Mouse (Mus musculus) stomach, embryonic 16.5 days (tissue): ENCODE data around the gene Grm6. TPM values are rescaled to one million over a fixed set of nuclear protein-coding genes. Genes with fewer than 3 reads are reported as not detected.

Source experiments
- ATAC-seq: fragments of 200-750 bp; cut with Nextera tagmentation; 2 replicates; pipeline ENCODE4 v1.8.0; 2017; ENCODE audit warnings: moderate number of reproducible peaks, moderate TSS enrichment; ENCODE audit not compliant: insufficient read depth, low FRiP score
- H3K27ac ChIP-seq: fragments of 300-500 bp; sonication (generic); 2 replicates; pipeline ENCODE4 v1.5.1; 2014; ENCODE audit warnings: low read length
- H3K27me3 ChIP-seq: fragments of 300-500 bp; sonication (generic); 2 replicates; pipeline ENCODE4 v1.6.1; 2014; ENCODE audit warnings: low read length, control low read depth, mixed read lengths; ENCODE audit not compliant: control insufficient read depth, insufficient read depth
- H3K36me3 ChIP-seq: fragments of 300-500 bp; sonication (generic); 2 replicates; pipeline ENCODE4 v1.6.1; 2014; ENCODE audit warnings: low read length; ENCODE audit not compliant: control insufficient read depth, insufficient read depth
- H3K4me1 ChIP-seq: fragments of 300-500 bp; sonication (generic); 2 replicates; pipeline ENCODE4 v1.6.1; 2014; ENCODE audit warnings: low read length, control low read depth, mixed read lengths; ENCODE audit not compliant: control insufficient read depth, insufficient read depth
- H3K4me2 ChIP-seq: fragments of 300-500 bp; sonication (generic); 2 replicates; pipeline ENCODE4 v1.6.1; 2014; ENCODE audit warnings: low read depth, low read length, mixed read lengths
- H3K4me3 ChIP-seq: fragments of 300-500 bp; sonication (generic); replicated peaks from 2 replicates; pipeline ENCODE4 v1.5.1; 2014; ENCODE audit warnings: mild to moderate bottlenecking, low read length
- H3K9ac ChIP-seq: fragments of 300-500 bp; sonication (generic); 2 replicates; pipeline ENCODE4 v1.6.1; 2014; ENCODE audit warnings: low read length
- H3K9me3 ChIP-seq: fragments of 300-500 bp; sonication (generic); replicated peaks from 2 replicates; pipeline ENCODE4 v1.6.1; 2016; ENCODE audit warnings: low read length, control low read depth; ENCODE audit not compliant: control insufficient read depth
- WGBS: fragments of 180-500 bp; shearing (Covaris S2); extraction: QIAGEN DNeasy Blood & Tissue Kit; methylation state at CpG from one replicate; pipeline ENCODE4 v1.1.7; 2014; 5-methylcytosine and 5-hydroxymethylcytosine counted together
- polyA plus RNA-seq: library from polyadenylated mRNA; unstranded; fragments of >200 nt; fragmentation: Nextera tagmentation; extraction: Ambion mirVana; gene quantifications from 2 replicates; pipeline ENCODE4 v1.2.1, GENCODE M21; 2015

Gene Grm6
- polyA plus RNA-seq, 1 experiment from 2014 or later = 0.14 TPM

DNA sequence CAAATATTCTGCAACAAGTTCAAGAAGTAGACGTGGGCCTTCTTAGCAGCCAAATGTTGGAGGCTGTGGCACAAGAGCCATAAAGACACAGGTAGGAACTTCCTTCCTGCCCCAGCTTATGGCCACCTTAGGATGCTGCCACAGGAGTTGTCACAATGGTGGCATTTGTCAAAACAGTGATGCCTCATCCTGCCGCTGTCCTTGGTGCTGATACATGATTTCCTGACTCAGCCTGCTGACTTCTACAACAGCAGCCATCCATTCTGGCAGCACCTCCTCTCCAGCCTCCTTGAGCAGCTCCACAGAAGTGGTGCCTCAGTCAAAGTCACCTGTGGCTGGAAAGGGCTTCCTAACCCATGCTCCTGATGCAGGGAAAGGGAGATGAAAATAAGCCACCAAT lies 42.0 kb downstream of the Grm6 start:
- Histone ChIP-seq H3K27ac (no peak overlapping the region), H3K4me2 (no peak overlapping the region), H3K36me3 (no peaks in the 10 kb centered on the region), H3K4me3 (no peak overlapping the region), H3K4me1 (no peaks in the 10 kb centered on the region), H3K27me3 (no peaks in the 10 kb centered on the region), H3K9ac (no peak overlapping the region), H3K9me3 (peaks cover 10% of the 10 kb centered on the region; the same call in 1 of the 2 replicates)
- ATAC-seq = no peak
- 66% methylated on average over 2 of the region's 2 CpGs for WGBS

DNA sequence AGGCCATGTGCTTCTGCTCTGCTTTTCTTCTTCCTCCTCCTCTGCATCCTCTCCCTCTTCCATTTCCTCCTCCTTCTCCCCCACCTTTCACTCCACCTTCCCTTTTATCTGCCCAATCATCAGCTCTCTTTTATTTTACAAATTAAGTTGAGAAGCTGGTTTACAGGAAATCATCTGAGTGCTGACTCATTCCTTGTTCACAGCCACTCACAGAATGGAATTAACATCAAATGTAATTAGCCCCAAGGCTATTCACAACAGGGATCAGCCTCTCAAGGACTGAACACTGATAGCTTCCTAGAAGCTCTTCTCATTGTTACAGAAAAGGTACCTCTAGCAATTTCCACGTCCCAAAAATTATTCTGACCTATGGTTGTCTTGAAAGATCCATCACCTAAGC lies 46.9 kb downstream of the Grm6 start:
- Histone ChIP-seq H3K36me3 (peaks cover 33% of the 10 kb centered on the region), H3K27ac (no peak overlapping the region), H3K9ac (no peak overlapping the region), H3K27me3 (no peaks in the 10 kb centered on the region), H3K4me3 (no peak overlapping the region), H3K4me1 (no peaks in the 10 kb centered on the region), H3K4me2 (no peak overlapping the region), H3K9me3 (peaks cover 46% of the 10 kb centered on the region)
- 74% methylated on average over 1 of the region's 1 CpGs for WGBS
- ATAC-seq = no peak

GRCm38 (mm10) chr11:50908136-50908535 lies 57.7 kb downstream of the Grm6 start:
- H3K9ac ChIP-seq = no peak overlapping the region
- H3K4me2 ChIP-seq = no peak overlapping the region
- no peak overlapping the region for H3K4me3 ChIP-seq
- H3K27ac ChIP-seq = no peak overlapping the region
- no peak for ATAC-seq
- WGBS = 88% methylated on average over 5 of the region's 5 CpGs
- H3K4me1 ChIP-seq = no peaks in the 10 kb centered on the region
- peaks cover 60% of the 10 kb centered on the region for H3K36me3 ChIP-seq
- H3K27me3 ChIP-seq = no peaks in the 10 kb centered on the region
- peaks cover 19% of the 10 kb centered on the region for H3K9me3 ChIP-seq

GRCm38 (mm10) chr11:50913301-50913700 lies 62.8 kb downstream of the Grm6 start:
- Histone ChIP-seq H3K4me2 (no peak overlapping the region), H3K36me3 (peaks cover 28% of the 10 kb centered on the region; the same call in 1 of the 2 replicates), H3K4me3 (no peak overlapping the region), H3K27ac (no peak overlapping the region), H3K27me3 (no peaks in the 10 kb centered on the region), H3K4me1 (no peaks in the 10 kb centered on the region), H3K9me3 (0 out of 2 replicates have a peak, but pooled peaks cover 5% of the 10 kb centered on the region), H3K9ac (no peak overlapping the region)
- no peak for ATAC-seq
- 91% methylated on average over 1 of the region's 1 CpGs for WGBS

DNA sequence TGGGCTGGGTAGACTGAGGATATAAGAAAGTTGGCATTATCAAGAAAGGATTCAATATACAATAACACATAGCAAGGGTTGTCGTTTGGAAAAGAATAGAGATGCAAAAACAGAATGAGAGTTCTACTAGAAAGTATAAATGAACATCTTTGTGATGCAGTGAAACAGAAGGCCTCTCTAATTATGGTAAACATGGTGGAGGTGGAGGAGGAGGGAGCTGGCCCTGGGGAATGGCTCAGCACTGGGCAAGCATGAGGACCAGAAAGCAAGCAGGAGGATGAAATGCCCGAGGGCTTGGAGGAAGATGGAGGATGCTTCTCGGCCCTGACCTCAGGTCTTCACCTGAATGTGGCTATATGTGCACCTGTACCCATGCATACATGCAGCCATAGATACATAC lies 64.0 kb downstream of the Grm6 start:
- no peak for ATAC-seq
- 94% methylated on average over 3 of the region's 3 CpGs for WGBS
- Histone ChIP-seq H3K36me3 (peaks cover 22% of the 10 kb centered on the region; the same call in 1 of the 2 replicates), H3K4me1 (no peaks in the 10 kb centered on the region), H3K4me2 (no peak overlapping the region), H3K27ac (no peak overlapping the region), H3K27me3 (no peaks in the 10 kb centered on the region), H3K9me3 (0 out of 2 replicates have a peak, but pooled peaks cover 5% of the 10 kb centered on the region), H3K4me3 (no peak overlapping the region), H3K9ac (no peak overlapping the region)

Other genes with a start within 250 kb of the Grm6 start
- 13.3 and 14.2 TPM in 2 replicates for gene Adamts2, start 248.6 kb upstream of the Grm6 start, polyA plus RNA-seq
- 24.9 and 25.9 TPM in 2 replicates for gene Zfp354c, start 23.0 kb upstream of the Grm6 start, polyA plus RNA-seq
- 0.57 and 0.62 TPM in 2 replicates for gene Zfp879, start 9.1 kb upstream of the Grm6 start, polyA plus RNA-seq
- 5.6 and 6.9 TPM in 2 replicates for gene Zfp454, start 37.0 kb downstream of the Grm6 start, polyA plus RNA-seq
- 11.6 and 11.8 TPM in 2 replicates for gene Zfp2, start 65.5 kb downstream of the Grm6 start, polyA plus RNA-seq
- gene Zfp354b, start 80.9 kb downstream of the Grm6 start, polyA plus RNA-seq = 1.5 and 1.8 TPM in 2 replicates
- gene 4933414I15Rik, start 93.1 kb downstream of the Grm6 start, polyA plus RNA-seq = not detected in 2 replicates
- gene Prop1, start 103.1 kb downstream of the Grm6 start, polyA plus RNA-seq = not detected in 2 replicates
- not detected in 2 replicates for gene Olfr1378, start 115.8 kb downstream of the Grm6 start, polyA plus RNA-seq
- not detected in 2 replicates for gene Olfr1377, start 131.3 kb downstream of the Grm6 start, polyA plus RNA-seq
- gene Olfr51, start 152.9 kb downstream of the Grm6 start, polyA plus RNA-seq = not detected in 2 replicates
- gene Olfr54, start 163.6 kb downstream of the Grm6 start, polyA plus RNA-seq = not detected in 2 replicates
- gene Olfr1375, start 197.4 kb downstream of the Grm6 start, polyA plus RNA-seq = not detected in 2 replicates
- 7.4 TPM in 2 replicates for gene Zfp354a, start 208.6 kb downstream of the Grm6 start, polyA plus RNA-seq